Mouse (Mus musculus) midbrain, embryonic 13.5 days (tissue): ENCODE data around the gene Clca3a2. TPM values are rescaled to one million over a fixed set of nuclear protein-coding genes. Genes with fewer than 3 reads are reported as not detected.

Experiments
- polyA plus RNA-seq: library from polyadenylated mRNA; unstranded; fragments of >200 nt; fragmentation: Nextera tagmentation; extraction: Ambion mirVana; gene quantifications from 2 replicates; pipeline ENCODE4 v1.2.1, GENCODE M21; 2015

Clca3a2 gene
- polyA plus RNA-seq, 1 experiment from 2014 or later: not detected

Other genes starting within 250 kb of the Clca3a2 start
- gene Hs2st1, start 249.3 kb downstream of the Clca3a2 start, polyA plus RNA-seq: 13.9 and 17.4 TPM in 2 replicates
- 518 and 526 TPM in 2 replicates for gene Selenof, start 249.2 kb downstream of the Clca3a2 start, polyA plus RNA-seq
- gene Sh3glb1, start 99.2 kb downstream of the Clca3a2 start, polyA plus RNA-seq: 98.1 and 99.6 TPM in 2 replicates
- gene Clca3a1, start 58.5 kb downstream of the Clca3a2 start, polyA plus RNA-seq: 0.17 and 0.19 TPM in 2 replicates
- 0.05 TPM in 1 of 2 replicates, not detected in the other for gene Clca3b, start 29.9 kb upstream of the Clca3a2 start, polyA plus RNA-seq
- not detected in 2 replicates for gene Clca4b, start 113.0 kb upstream of the Clca3a2 start, polyA plus RNA-seq
- not detected in 2 replicates for gene Clca4a, start 155.6 kb upstream of the Clca3a2 start, polyA plus RNA-seq
- not detected in 2 replicates for gene Clca1, start 213.3 kb upstream of the Clca3a2 start, polyA plus RNA-seq